Mouse (Mus musculus): ENCODE measurements around the gene Enpp7. TPM values are rescaled to one million over a fixed set of nuclear protein-coding genes. Genes with fewer than 3 reads are reported as not detected.

The Enpp7 gene
- polyA plus RNA-seq, 1 experiment = 0.07 TPM

DNA sequence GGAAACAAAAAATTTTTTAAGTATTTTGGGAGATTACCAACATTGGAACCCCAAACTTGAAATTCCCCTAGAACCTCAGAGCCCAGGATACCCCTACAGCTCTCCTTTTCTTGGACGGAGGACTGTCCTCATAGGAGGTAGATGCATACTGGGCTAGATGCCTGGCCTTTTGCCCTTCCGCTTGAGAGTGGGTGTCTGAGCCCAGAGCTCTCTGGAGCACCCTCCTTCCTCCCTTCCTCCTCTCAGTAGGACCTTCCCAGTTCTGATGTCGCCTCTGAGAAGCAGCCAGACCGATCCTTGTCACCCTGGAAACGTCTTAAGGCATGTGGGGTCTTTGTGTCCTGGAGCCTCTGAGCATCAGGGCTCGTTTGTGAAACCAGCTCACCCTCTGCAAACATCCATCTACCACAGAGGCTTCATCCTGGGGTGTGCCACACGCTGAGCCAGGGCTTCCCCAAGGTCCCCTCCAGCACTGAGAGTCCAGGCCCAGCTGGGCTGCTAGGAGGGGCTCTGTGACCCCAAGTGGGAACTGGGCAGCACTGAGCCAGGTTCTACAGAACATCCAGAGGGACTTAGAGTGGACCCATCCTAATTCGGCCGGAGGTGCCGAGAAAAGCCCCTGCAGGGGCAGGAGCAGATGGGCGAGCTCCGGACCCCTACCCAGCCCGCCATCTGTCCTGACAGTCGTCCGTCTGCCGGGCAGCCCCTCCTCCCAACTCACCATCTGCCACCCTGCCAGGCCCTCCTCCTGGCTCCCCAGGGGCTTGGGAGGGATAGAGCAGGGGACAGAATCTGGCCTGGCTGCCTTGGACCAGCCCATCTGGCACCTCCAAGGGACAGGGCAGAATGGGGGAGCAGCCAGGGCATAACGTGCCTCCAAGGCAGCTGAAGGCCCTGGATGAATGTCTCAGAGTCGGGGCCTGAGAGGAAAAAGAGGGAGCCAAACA lies 15.3 kb upstream of the Enpp7 start:
- TF ChIP-seq CTCF (IDR thresholded peaks at IDR 0.05; ENCODE audit: borderline replicate concordance, extremely low read depth, insufficient read depth, insufficient read length) (no peak), POLR2A (IDR thresholded peaks at IDR 0.05; ENCODE audit: borderline replicate concordance, extremely low read depth, insufficient read depth, insufficient read length, poor library complexity, severe bottlenecking) (no peak)
- peak; percentile 88 for DNase-seq (ENCODE audit: low read depth)

DNA sequence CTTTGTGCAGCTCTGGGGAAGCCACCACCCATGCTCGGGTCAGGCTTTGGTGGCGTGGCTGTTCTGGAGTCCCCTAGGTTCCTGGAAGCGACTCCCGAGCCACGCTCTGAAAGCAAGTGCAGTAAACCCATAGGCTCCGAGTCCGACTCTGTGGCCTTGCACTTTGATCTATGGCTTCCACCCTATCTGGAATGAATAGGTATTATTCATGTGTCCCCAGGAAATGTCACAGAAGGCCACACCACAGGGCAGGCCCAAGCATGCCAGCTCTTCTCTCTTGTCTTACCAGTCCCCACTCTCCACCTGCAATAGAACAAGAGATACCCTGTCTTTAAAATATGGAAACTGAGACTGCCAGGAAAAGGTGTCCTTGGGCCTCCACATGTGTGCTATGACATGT lies 13.6 kb upstream of the Enpp7 start:
- no peak for DNase-seq (ENCODE audit: low read depth)
- TF ChIP-seq CTCF (IDR thresholded peaks at IDR 0.05; ENCODE audit: borderline replicate concordance, extremely low read depth, insufficient read depth, insufficient read length) = no peak
- no peak for TF ChIP-seq POLR2A (IDR thresholded peaks at IDR 0.05; ENCODE audit: borderline replicate concordance, extremely low read depth, insufficient read depth, insufficient read length, poor library complexity, severe bottlenecking)

DNA sequence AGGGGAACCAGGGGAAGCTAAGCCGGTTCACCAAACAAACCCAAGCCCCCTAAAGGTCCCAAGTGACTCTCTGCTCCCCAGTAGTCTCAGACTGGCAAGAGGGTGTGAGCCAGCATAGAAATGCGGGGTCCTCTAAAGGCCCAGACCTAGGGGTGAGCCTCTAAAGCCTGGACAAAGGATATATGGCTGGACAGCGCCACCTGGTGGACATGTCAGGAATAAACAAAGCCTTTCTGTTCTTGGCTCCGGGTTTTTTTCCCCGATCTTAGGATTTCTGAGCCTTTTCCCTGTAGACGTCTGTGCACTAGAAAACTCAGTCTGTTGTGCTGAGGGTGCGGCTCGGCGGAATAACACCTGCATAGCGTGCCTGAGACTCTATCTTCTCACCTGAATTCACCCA lies 12.6 kb upstream of the Enpp7 start:
- DNase-seq (ENCODE audit: low read depth) = peak; percentile 88
- TF ChIP-seq CTCF (IDR thresholded peaks at IDR 0.05; ENCODE audit: borderline replicate concordance, extremely low read depth, insufficient read depth, insufficient read length) = peak; percentile 89
- no peak for TF ChIP-seq POLR2A (IDR thresholded peaks at IDR 0.05; ENCODE audit: borderline replicate concordance, extremely low read depth, insufficient read depth, insufficient read length, poor library complexity, severe bottlenecking)

DNA sequence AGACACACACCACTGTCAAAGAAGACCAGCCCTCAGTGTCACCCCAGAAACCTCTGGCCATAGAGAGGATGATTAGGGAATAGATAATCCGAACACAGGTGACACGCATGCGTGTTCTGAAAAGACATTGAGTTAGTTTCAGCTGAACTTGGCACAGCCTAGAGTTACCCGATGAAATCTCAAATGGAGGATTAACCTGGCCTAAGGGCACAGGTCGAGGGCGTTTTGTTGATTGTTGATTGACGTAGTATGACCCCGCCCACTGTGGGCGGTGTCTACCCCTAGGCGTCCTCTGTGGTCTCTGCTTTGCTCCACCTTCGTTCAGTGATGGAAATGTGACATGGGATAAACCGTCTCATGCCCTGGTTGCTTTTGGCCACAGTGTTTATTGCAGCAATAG lies 12.1 kb upstream of the Enpp7 start:
- TF ChIP-seq CTCF (IDR thresholded peaks at IDR 0.05; ENCODE audit: borderline replicate concordance, extremely low read depth, insufficient read depth, insufficient read length) (no peak), POLR2A (IDR thresholded peaks at IDR 0.05; ENCODE audit: borderline replicate concordance, extremely low read depth, insufficient read depth, insufficient read length, poor library complexity, severe bottlenecking) (no peak)
- no peak for DNase-seq (ENCODE audit: low read depth)

DNA sequence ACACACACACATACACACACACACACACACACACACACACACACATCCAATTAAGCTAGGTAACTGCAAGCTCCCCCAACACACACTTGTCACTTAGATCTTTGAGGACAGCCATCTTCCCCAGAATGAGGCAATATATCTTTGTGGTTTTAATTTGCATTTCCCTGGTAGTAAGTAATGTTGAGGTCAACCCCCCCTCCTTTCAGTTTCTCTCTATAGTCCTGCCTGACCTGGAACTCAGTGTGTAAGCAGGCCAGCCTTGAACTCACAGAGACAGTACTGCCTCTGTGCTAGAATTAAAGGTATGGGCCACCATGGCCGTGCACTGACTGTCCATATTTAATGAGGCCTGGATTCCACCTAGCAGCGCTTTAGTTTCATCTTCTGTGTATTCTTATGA lies 7.6 kb upstream of the Enpp7 start:
- TF ChIP-seq POLR2A (IDR thresholded peaks at IDR 0.05; ENCODE audit: borderline replicate concordance, extremely low read depth, insufficient read depth, insufficient read length, poor library complexity, severe bottlenecking) = no peak
- TF ChIP-seq CTCF (IDR thresholded peaks at IDR 0.05; ENCODE audit: borderline replicate concordance, extremely low read depth, insufficient read depth, insufficient read length) = no peak
- no peak for DNase-seq (ENCODE audit: low read depth)

DNA sequence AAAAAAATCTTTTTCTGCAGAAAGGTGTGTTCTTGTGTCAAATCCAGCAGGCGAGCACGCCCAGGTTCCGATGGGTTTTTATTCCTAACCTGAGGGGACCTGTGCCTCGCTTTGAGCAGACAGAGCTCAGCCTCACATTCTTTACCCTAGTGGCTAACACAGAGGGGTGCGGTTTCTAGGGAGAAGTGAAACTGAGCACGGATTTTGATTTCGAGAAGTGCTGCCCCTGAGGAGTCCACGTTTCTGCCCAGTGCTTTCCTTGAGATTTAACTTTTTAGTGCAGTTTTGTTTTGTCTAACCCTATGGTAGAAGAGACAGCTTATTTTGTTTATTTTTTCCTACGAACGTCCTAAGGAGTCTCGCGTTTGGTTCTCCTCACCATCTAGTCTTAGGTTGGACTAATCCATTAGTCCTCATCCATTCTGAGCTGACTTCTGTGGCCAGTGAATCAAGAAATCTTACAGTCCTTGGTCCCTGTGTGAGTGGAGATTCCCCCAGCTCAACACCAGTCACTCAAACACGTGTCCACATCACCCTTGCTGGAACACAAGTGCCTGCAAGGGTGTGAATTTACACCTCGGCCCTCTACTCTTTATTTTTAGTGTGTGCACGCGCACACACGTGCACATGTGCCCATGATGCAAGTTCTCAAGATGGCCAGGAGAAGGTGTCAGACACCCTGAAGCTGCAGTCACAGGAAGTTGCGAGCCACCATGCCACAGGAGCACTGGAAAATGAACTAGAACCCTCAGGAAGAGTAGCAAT lies 6.8 kb upstream of the Enpp7 start:
- TF ChIP-seq POLR2A (IDR thresholded peaks at IDR 0.05; ENCODE audit: borderline replicate concordance, extremely low read depth, insufficient read depth, insufficient read length, poor library complexity, severe bottlenecking) (no peak), CTCF (IDR thresholded peaks at IDR 0.05; ENCODE audit: borderline replicate concordance, extremely low read depth, insufficient read depth, insufficient read length) (peak; percentile 29; the same call in 1 of the 2 replicates)
- no peak for DNase-seq (ENCODE audit: low read depth)

DNA sequence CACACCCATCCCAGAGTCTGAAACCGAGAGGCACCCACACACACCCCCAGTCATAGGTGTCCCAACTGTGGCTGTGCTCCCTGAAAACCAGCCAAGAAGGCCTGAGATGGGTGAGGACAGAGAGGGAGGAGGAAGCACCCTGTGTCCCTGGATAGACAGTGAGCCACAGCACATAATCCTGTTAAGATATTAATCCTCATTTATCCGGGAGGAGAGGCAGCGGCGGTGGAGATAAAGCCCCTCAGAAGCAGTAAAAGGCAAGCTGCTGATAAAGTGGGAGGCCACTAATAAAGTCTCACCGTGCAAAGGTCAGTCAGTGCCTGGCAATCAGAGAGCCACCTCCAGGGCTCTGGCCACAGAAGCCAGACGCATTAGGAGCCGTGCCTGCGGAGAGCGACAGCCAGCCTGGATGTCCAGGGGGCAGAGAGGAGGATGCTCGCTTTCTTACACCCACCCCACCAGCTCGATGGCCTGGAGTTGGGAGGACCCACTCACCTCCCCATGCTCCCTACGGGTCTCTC lies 5.3 kb upstream of the Enpp7 start:
- no peak for DNase-seq (ENCODE audit: low read depth)
- TF ChIP-seq POLR2A (IDR thresholded peaks at IDR 0.05; ENCODE audit: borderline replicate concordance, extremely low read depth, insufficient read depth, insufficient read length, poor library complexity, severe bottlenecking) (no peak), CTCF (IDR thresholded peaks at IDR 0.05; ENCODE audit: borderline replicate concordance, extremely low read depth, insufficient read depth, insufficient read length) (no peak)

DNA sequence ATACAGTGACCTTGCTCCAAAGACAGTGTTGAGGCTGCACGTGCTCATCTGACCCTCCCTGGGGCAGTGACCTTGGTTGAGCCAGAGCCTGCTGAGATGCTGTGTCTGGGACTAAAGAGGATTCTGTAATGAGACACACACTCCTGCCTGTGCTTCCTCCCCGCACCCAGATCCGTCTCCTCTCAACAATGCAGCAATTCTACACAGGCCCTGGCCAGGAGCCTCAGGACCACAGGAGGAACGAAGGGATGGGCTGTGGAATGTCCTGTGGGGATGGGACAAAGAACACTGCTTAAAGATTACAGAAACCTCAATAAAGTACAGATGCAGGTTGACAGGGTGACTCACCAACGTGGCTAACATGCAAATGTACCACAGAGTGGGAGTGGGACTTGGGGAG lies 2.4 kb upstream of the Enpp7 start:
- DNase-seq (ENCODE audit: low read depth) = no peak
- TF ChIP-seq CTCF (IDR thresholded peaks at IDR 0.05; ENCODE audit: borderline replicate concordance, extremely low read depth, insufficient read depth, insufficient read length) (no peak), POLR2A (IDR thresholded peaks at IDR 0.05; ENCODE audit: borderline replicate concordance, extremely low read depth, insufficient read depth, insufficient read length, poor library complexity, severe bottlenecking) (no peak)

DNA sequence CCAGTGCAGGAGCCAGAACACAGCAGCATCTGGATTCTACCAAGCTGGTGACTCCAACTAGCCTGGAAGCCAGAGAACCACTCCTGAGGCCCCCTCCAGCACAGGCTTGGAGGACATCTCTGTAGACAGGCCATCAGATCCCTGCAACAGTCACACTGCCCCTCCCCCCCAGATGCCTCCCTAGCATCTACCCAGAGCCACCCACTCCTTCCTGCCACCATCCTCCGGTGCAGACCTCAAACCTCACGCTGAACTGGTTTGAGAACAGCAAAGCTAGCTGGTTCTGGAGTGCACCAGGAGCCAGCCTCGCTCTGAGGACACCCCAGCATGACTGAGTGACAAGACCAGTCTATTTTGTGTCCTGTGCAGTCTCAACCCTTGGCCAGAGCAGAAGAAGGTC lies 4.8 kb downstream of the Enpp7 start:
- DNase-seq (ENCODE audit: low read depth) = no peak
- no peak for TF ChIP-seq CTCF (IDR thresholded peaks at IDR 0.05; ENCODE audit: borderline replicate concordance, extremely low read depth, insufficient read depth, insufficient read length)
- TF ChIP-seq POLR2A (IDR thresholded peaks at IDR 0.05; ENCODE audit: borderline replicate concordance, extremely low read depth, insufficient read depth, insufficient read length, poor library complexity, severe bottlenecking) = no peak

DNA sequence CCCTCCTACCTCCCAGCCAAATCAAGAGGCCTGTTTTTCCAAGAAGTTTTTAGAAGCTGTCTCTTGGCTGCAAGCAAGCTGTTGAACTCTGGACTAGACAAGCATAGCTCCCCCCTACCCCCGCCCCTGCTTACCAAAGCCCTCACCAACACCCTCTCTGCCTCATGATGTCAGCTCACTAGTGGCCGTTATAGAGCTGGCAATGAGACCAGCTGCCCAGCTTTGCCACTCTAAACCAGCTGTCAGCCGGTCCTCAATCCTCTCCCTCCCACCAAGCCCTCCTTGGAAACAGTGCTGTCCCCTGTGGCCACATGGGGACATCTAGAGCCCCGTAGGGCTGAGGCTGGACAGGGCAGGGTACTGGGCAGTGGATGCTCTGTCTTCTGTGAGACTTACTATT lies 7.5 kb downstream of the Enpp7 start:
- peak; percentile 70 for DNase-seq (ENCODE audit: low read depth)
- no peak for TF ChIP-seq POLR2A (IDR thresholded peaks at IDR 0.05; ENCODE audit: borderline replicate concordance, extremely low read depth, insufficient read depth, insufficient read length, poor library complexity, severe bottlenecking)
- no peak for TF ChIP-seq CTCF (IDR thresholded peaks at IDR 0.05; ENCODE audit: borderline replicate concordance, extremely low read depth, insufficient read depth, insufficient read length)

DNA sequence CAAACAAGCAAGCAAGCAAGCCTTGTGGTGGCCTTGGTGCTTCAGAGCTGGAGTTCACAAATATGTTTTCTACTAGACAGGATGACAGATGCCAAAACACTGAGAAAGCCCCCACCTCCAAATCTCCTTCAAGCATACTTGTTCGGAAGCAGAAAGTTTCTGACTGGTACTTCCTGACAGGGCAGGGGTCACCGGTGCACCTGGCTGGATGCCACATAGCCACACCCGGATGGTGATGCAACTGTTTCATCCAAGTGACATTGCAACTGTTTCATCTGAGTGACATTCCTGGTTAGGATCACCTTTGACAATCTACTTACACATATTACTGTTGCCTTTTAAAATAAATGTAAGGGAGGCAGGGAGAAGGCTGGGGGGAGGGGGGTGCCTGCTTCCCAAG lies 9.2 kb downstream of the Enpp7 start:
- TF ChIP-seq CTCF (IDR thresholded peaks at IDR 0.05; ENCODE audit: borderline replicate concordance, extremely low read depth, insufficient read depth, insufficient read length) = no peak
- no peak for TF ChIP-seq POLR2A (IDR thresholded peaks at IDR 0.05; ENCODE audit: borderline replicate concordance, extremely low read depth, insufficient read depth, insufficient read length, poor library complexity, severe bottlenecking)
- no peak for DNase-seq (ENCODE audit: low read depth)
